ENCODE assay signal across 25 mouse cellular contexts in the genomic region with DNA sequence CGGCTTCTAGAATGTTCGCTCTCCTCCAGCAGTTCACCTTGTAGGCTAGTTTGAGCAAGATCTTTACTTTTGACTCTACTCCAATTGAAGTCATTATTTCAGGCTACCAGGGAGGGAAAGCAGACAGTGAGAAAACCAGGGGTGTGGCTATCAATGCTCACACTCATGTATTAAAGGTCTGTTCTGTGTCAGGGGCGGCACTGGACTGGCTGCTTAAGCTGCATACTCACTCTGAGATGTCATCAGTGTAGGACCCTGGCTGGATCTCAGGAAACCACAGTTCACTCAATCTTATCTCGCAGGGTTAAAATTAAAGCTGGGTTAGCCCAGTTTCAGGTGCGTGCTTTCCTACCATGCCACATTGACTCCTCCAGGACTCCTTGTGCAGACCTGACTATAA.
DNase-seq lines count a peak whose midpoint lies in the region; ATAC-seq and TF ChIP-seq lines count a peak whose summit lies in the region.
"Had no signal": no experiment of that assay in that cellular context is flagged by ENCODE, and none has a peak within 500 bp of the region (broad histone marks: within the 10 kb centered on the region; RNA-seq: fewer than 3 reads in every experiment).

No protein-coding gene starts in this region.

- no peak for TF ChIP-seq EP300 in lung, postnatal 0 days (IDR thresholded peaks at IDR 0.05)

- no peaks in the 10 kb centered on the region for H3K36me3 ChIP-seq in heart, embryonic 10.5 days
- no peaks in the 10 kb centered on the region for H3K36me3 ChIP-seq in lung, embryonic 14.5 days (ENCODE audit: insufficient read depth)
- H3K36me3 ChIP-seq in lung, postnatal 0 days (ENCODE audit: insufficient read depth, low read length) = no peaks in the 10 kb centered on the region
- H3K36me3 ChIP-seq: embryonic facial prominence, embryonic 12.5 days; embryonic facial prominence, embryonic 15.5 days; intestine, embryonic 15.5 days had no signal

- DNase-seq in heart, embryonic 10.5 days (ENCODE audit: low spot score) = no peak
- no peak for DNase-seq in heart, postnatal 36 days
- no peak for DNase-seq in lung, embryonic 14.5 days
- no peak for DNase-seq in lung, adult 18-20 months
- no peak for DNase-seq in lung, postnatal 0 days (ENCODE audit: low spot score)
- DNase-seq in lung, postnatal 25 days (ENCODE audit: low spot score) = no peak
- DNase-seq: adrenal gland, adult 2 months; adrenal gland, postnatal 14 days; cerebellum, adult 11 months; cerebellum, adult 2 months; cerebellum, adult 9-11 months; cerebellum, postnatal 25 days; forebrain, postnatal 0 days; gastrocnemius, adult 2 months; gastrocnemius, postnatal 14 days; heart, postnatal 10 days had no signal

- H3K27me3 ChIP-seq in heart, embryonic 10.5 days (ENCODE audit: insufficient read depth, poor library complexity, severe bottlenecking) = no peaks in the 10 kb centered on the region
- H3K27me3 ChIP-seq in lung, embryonic 14.5 days (ENCODE audit: insufficient read depth, low read length) = no peaks in the 10 kb centered on the region
- H3K27me3 ChIP-seq in lung, postnatal 0 days (replicated peaks; ENCODE audit: insufficient read depth, low read length) = no peaks in the 10 kb centered on the region
- H3K27me3 ChIP-seq: embryonic facial prominence, embryonic 12.5 days; embryonic facial prominence, embryonic 15.5 days; heart, embryonic 13.5 days; hindbrain, embryonic 13.5 days; intestine, embryonic 15.5 days had no signal

- H3K9me3 ChIP-seq in heart, embryonic 10.5 days = no peaks in the 10 kb centered on the region
- H3K9me3 ChIP-seq in lung, embryonic 14.5 days (ENCODE audit: low read depth, low read length) = no peaks in the 10 kb centered on the region
- no peaks in the 10 kb centered on the region for H3K9me3 ChIP-seq in lung, postnatal 0 days (ENCODE audit: low read length)
- H3K9me3 ChIP-seq: embryonic facial prominence, embryonic 15.5 days had no signal

- peaks cover 17% of the 10 kb centered on the region for H3K4me1 ChIP-seq in heart, embryonic 10.5 days
- peaks cover 16% of the 10 kb centered on the region; the same call in 1 of the 2 replicates for H3K4me1 ChIP-seq in lung, embryonic 14.5 days (ENCODE audit: insufficient read depth)
- H3K4me1 ChIP-seq in lung, postnatal 0 days (ENCODE audit: insufficient read depth, low read depth, low read length) = no peaks in the 10 kb centered on the region
- H3K4me1 ChIP-seq: embryonic facial prominence, embryonic 12.5 days; embryonic facial prominence, embryonic 15.5 days; hindbrain, embryonic 13.5 days; intestine, embryonic 15.5 days had no signal

- H3K4me2 ChIP-seq in lung, embryonic 14.5 days = no peak overlapping the region
- no peak overlapping the region for H3K4me2 ChIP-seq in lung, postnatal 0 days (replicated peaks; ENCODE audit: low read depth, low read length)
- H3K4me2 ChIP-seq: embryonic facial prominence, embryonic 12.5 days; embryonic facial prominence, embryonic 15.5 days; heart, embryonic 13.5 days; hindbrain, embryonic 13.5 days; intestine, embryonic 15.5 days had no signal

- no peak overlapping the region for H3K9ac ChIP-seq in lung, embryonic 14.5 days
- H3K9ac ChIP-seq in lung, postnatal 0 days (replicated peaks; ENCODE audit: low read depth) = no peak overlapping the region
- H3K9ac ChIP-seq: embryonic facial prominence, embryonic 12.5 days; embryonic facial prominence, embryonic 15.5 days; forebrain, postnatal 0 days; heart, embryonic 13.5 days; hindbrain, embryonic 13.5 days; intestine, embryonic 15.5 days had no signal

- no peak for ATAC-seq in lung, embryonic 14.5 days (ENCODE audit: insufficient read depth)
- ATAC-seq in lung, postnatal 0 days = no peak
- ATAC-seq: CD4-positive, CD25-positive, alpha-beta regulatory T cell, adult 4 months; forebrain, embryonic 14.5 days; forebrain, postnatal 0 days; hindbrain, embryonic 16.5 days; intestine, embryonic 15.5 days had no signal

- TF ChIP-seq CTCF in lung, embryonic 14.5 days (IDR thresholded peaks at IDR 0.05; ENCODE audit: low read depth) = no peak
- no peak for TF ChIP-seq CTCF in lung, postnatal 0 days (IDR thresholded peaks at IDR 0.05)

- H3K4me3 ChIP-seq in heart, embryonic 10.5 days = no peak overlapping the region
- no peak overlapping the region for H3K4me3 ChIP-seq in lung, embryonic 14.5 days (ENCODE audit: low read depth, low read length)
- no peak overlapping the region for H3K4me3 ChIP-seq in lung, postnatal 0 days (ENCODE audit: low read depth, low read length)
- H3K4me3 ChIP-seq: embryonic facial prominence, embryonic 12.5 days; embryonic facial prominence, embryonic 15.5 days; gastrocnemius, adult 2 months; heart, embryonic 13.5 days; hindbrain, embryonic 10.5 days; hindbrain, embryonic 13.5 days; intestine, embryonic 15.5 days had no signal

- H3K27ac ChIP-seq in heart, embryonic 10.5 days = 0 out of 2 replicates have a peak overlapping the region, but pooled peaks have one; percentile 16
- H3K27ac ChIP-seq in lung, embryonic 14.5 days (ENCODE audit: low read depth) = 0 out of 2 replicates have a peak overlapping the region, but pooled peaks have one; percentile 32
- H3K27ac ChIP-seq in lung, postnatal 0 days (ENCODE audit: low read length) = peak overlapping the region; percentile 51
- H3K27ac ChIP-seq: embryonic facial prominence, embryonic 12.5 days; embryonic facial prominence, embryonic 15.5 days; gastrocnemius, adult 2 months; heart, embryonic 13.5 days; hindbrain, embryonic 10.5 days; intestine, embryonic 15.5 days had no signal

- intact Hi-C loops in heart, postnatal 36 days (cut with DNase I) = no loop called here

- 58% methylated on average over 5 of the region's 5 CpGs for WGBS in heart, embryonic 10.5 days
- 79% methylated on average over 5 of the region's 5 CpGs for WGBS in lung, embryonic 14.5 days
- WGBS in lung, postnatal 0 days = 73% methylated on average over 5 of the region's 5 CpGs
